Mouse (Mus musculus) limb, embryonic 14.5 days (tissue): Measurements from ENCODE around the gene Wdr72. TPM values are rescaled to one million over a fixed set of nuclear protein-coding genes. Genes with fewer than 3 reads are reported as not detected.

Experiments used
- ATAC-seq: fragments of 200-750 bp; cut with Nextera tagmentation; 2 replicates; pipeline ENCODE4 v1.8.0; 2017; ENCODE audit warnings: low read depth, moderate number of reproducible peaks, moderate TSS enrichment; ENCODE audit not compliant: low FRiP score
- DNase-seq: peaks from one replicate; pipeline ENCODE4 v3.0.0-alpha.2; 2015; ENCODE audit warnings: low spot score
- H3K27ac ChIP-seq: fragments of 300-500 bp; sonication (generic); replicated peaks from 2 replicates; pipeline ENCODE4 v1.5.1; 2014; ENCODE audit warnings: low read depth, mild to moderate bottlenecking, low read length, moderate library complexity, mixed read lengths
- H3K27me3 ChIP-seq: fragments of 300-500 bp; sonication (generic); 2 replicates; pipeline ENCODE4 v1.6.1; 2014; ENCODE audit warnings: low read length, mixed read lengths; ENCODE audit not compliant: control insufficient read depth, insufficient read depth
- H3K36me3 ChIP-seq: fragments of 300-500 bp; sonication (generic); 2 replicates; pipeline ENCODE4 v1.6.1; 2014; ENCODE audit warnings: mild to moderate bottlenecking, low read length, moderate library complexity, mixed read lengths; ENCODE audit not compliant: control insufficient read depth, insufficient read depth
- H3K4me1 ChIP-seq: fragments of 300-500 bp; sonication (generic); 2 replicates; pipeline ENCODE4 v1.6.1; 2014; ENCODE audit warnings: antibody characterized with exemption, low read length, mixed read lengths; ENCODE audit not compliant: control insufficient read depth, insufficient read depth
- H3K4me2 ChIP-seq: fragments of 300-500 bp; sonication (generic); replicated peaks from 2 replicates; pipeline ENCODE4 v1.6.1; 2014; ENCODE audit warnings: low read depth, mild to moderate bottlenecking, low read length, moderate library complexity; ENCODE audit not compliant: severe bottlenecking
- H3K4me3 ChIP-seq: fragments of 300-500 bp; sonication (generic); replicated peaks from 2 replicates; pipeline ENCODE4 v1.5.1; 2014; ENCODE audit warnings: low read length
- H3K9ac ChIP-seq: fragments of 300-500 bp; sonication (generic); 2 replicates; pipeline ENCODE4 v1.6.1; 2014; ENCODE audit warnings: mild to moderate bottlenecking, low read depth, low read length, moderate library complexity; ENCODE audit not compliant: severe bottlenecking
- H3K9me3 ChIP-seq: fragments of 300-500 bp; sonication (generic); 2 replicates; pipeline ENCODE4 v1.6.1; 2016; ENCODE audit warnings: low read length; ENCODE audit not compliant: control insufficient read depth
- POLR2A ChIP-seq: fragments of 200-500 bp; IDR thresholded peaks from 2 replicates; pipeline ENCODE4 v1.8.0; 2012; ENCODE audit warnings: inconsistent platforms, mild to moderate bottlenecking, moderate library complexity, borderline replicate concordance; ENCODE audit not compliant: insufficient read depth, insufficient read length; ENCODE audit errors: extremely low read depth
- WGBS: fragments of 180-500 bp; shearing (Covaris S2); extraction: QIAGEN DNeasy Blood & Tissue Kit; methylation state at CpG from one replicate; pipeline ENCODE4 v1.1.7; 2014; 5-methylcytosine and 5-hydroxymethylcytosine counted together
- polyA plus RNA-seq, 2 experiments: library from polyadenylated mRNA; depleted of rRNA in 1 of 2; stranded (reverse) in 1 of 2; unstranded in 1 of 2; fragments of >200 nt; fragmentation: Nextera tagmentation in 1 of 2; extraction: Ambion mirVana in 1 of 2; gene quantifications; 2 replicates each; pipeline versions ENCODE4 v1.2.1 to v1.2.3; 2012 to 2014

Gene Wdr72
- polyA plus RNA-seq, 2 experiments = 0.14 to 0.25 TPM

DNA sequence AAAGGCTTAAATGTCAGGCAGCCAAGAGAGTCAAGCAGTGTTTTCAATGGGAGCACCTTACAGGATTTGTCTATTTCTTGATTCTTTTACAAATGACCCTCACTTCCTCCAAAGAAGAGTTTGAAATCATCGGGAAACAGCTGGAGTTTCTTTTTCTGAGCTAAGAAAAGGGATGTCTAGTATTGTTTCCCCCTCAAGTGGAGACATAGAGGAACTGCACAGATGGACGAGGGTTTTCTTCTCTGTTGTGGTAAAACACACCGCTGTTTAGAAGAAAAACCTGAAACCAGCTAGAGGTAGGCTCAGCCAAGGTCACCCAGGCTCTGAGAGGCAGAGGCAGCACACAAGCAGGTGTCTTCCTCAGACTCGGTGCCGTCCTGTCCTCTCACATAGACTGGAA lies 29.9 kb upstream of the Wdr72 start:
- no peaks in the 10 kb centered on the region for H3K36me3 ChIP-seq
- H3K4me3 ChIP-seq = no peak overlapping the region
- DNase-seq = peak; percentile 58
- TF ChIP-seq POLR2A = no peak
- H3K4me1 ChIP-seq = no peaks in the 10 kb centered on the region
- no peak overlapping the region for H3K9ac ChIP-seq
- no peak for ATAC-seq
- WGBS = 39% methylated on average over 5 of the region's 5 CpGs
- H3K27ac ChIP-seq = no peak overlapping the region
- H3K9me3 ChIP-seq = no peaks in the 10 kb centered on the region
- no peak overlapping the region for H3K4me2 ChIP-seq
- no peaks in the 10 kb centered on the region for H3K27me3 ChIP-seq

DNA sequence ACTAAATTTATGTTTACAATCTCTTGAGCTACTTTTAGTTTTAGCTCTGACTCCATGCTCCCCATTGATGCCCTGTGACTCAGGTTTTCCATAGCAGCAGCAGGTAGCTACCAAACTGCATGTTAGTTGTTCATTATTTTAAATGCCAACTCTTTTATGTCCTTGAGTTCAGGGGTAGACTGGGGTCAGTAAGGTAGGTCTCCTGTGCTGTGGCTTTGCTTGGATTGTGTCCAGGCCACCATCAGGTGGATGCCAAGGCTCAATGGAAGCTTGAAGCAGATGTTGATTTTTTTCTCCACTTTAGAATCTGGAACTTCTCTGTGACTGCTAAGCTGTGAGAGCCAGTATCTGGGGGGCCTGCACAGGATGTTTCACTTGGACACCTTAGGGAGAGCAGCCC lies 8.6 kb upstream of the Wdr72 start:
- Histone ChIP-seq H3K27ac (no peak overlapping the region), H3K9ac (no peak overlapping the region), H3K4me3 (no peak overlapping the region), H3K27me3 (no peaks in the 10 kb centered on the region), H3K9me3 (no peaks in the 10 kb centered on the region), H3K4me1 (no peaks in the 10 kb centered on the region), H3K4me2 (no peak overlapping the region), H3K36me3 (no peaks in the 10 kb centered on the region)
- DNase-seq (no peak), ATAC-seq (no peak)
- no peak for TF ChIP-seq POLR2A

DNA sequence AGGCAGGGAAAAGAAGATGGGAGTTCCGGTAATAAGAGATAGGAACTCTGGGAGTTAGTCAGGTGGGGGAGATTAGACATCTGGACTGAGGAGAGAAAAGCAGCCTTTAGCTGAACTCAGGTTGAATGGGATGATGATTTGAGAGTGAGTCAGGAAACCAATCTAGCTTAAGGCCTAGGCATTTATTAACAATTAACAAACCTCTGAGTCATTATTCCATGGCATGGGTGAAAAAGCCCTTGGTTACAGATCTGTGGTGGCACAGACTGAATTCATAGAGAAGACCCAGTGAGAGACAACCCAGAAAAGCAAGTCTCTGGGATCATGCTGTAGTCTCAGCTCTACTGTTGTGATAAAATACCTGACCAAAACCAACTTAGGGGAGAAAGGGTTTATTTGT lies 7.5 kb upstream of the Wdr72 start:
- whole genome bisulfite sequencing = 88% methylated on average over 1 of the region's 1 CpGs
- ATAC-seq = no peak
- Histone ChIP-seq H3K4me2 (no peak overlapping the region), H3K4me1 (no peaks in the 10 kb centered on the region), H3K36me3 (no peaks in the 10 kb centered on the region), H3K27ac (no peak overlapping the region), H3K9ac (no peak overlapping the region), H3K9me3 (no peaks in the 10 kb centered on the region), H3K27me3 (no peaks in the 10 kb centered on the region), H3K4me3 (no peak overlapping the region)
- DNase-seq = no peak
- TF ChIP-seq POLR2A = no peak

DNA sequence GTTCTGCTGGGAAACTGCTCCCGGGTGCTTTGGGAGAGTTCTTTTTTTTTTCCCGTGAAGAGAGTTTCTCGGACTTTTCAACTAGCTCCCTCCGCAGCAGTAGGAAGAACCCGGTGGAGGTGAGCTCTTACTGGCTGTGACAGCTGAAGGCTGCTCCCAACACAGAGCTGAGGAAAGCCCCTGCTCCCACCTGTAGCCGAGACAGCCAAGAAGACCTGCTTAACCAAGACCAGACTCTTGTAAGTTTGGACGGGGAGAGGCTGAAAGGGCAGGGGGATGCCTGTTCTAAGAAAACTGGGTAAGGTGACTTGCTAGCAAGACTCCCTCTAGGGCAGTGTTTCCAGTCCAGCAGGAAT lies 283 bp downstream of the Wdr72 start:
- Histone ChIP-seq H3K27ac (no peak overlapping the region), H3K27me3 (no peaks in the 10 kb centered on the region), H3K4me3 (peak overlapping the region; percentile 35), H3K4me2 (peak overlapping the region; percentile 67), H3K4me1 (0 out of 2 replicates have a peak, but pooled peaks cover 2% of the 10 kb centered on the region), H3K36me3 (no peaks in the 10 kb centered on the region), H3K9ac (peak overlapping the region; percentile 46; the same call in 1 of the 2 replicates), H3K9me3 (no peaks in the 10 kb centered on the region)
- no peak for DNase-seq
- no peak for TF ChIP-seq POLR2A
- no peak for ATAC-seq
- WGBS = 1% methylated on average over 7 of the region's 7 CpGs

DNA sequence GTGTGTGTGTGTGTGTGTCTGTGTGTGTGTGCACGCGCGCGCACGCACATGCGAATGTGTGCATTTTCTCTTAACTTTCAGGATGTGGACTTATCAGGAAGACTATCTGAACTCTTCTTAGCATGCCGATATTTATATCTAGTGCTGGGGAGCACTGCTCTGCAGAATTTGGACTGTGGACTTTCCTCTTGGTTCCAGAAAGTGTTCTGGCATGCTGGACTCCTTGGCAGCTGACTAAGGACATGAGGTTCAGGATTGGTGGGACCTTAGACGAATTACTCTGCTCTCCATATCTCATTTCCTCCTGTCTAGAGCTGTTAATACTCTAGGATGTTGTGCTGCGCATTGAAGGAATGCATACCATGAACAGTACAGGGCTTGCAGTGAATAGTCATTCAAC lies 2.4 kb downstream of the Wdr72 start:
- Histone ChIP-seq H3K9me3 (no peaks in the 10 kb centered on the region), H3K4me2 (no peak overlapping the region), H3K9ac (no peak overlapping the region), H3K27me3 (no peaks in the 10 kb centered on the region), H3K36me3 (no peaks in the 10 kb centered on the region), H3K27ac (no peak overlapping the region), H3K4me1 (0 out of 2 replicates have a peak, but pooled peaks cover 2% of the 10 kb centered on the region), H3K4me3 (no peak overlapping the region)
- no peak for ATAC-seq
- no peak for TF ChIP-seq POLR2A
- DNase-seq = no peak
- WGBS = 90% methylated on average over 9 of the region's 9 CpGs

DNA sequence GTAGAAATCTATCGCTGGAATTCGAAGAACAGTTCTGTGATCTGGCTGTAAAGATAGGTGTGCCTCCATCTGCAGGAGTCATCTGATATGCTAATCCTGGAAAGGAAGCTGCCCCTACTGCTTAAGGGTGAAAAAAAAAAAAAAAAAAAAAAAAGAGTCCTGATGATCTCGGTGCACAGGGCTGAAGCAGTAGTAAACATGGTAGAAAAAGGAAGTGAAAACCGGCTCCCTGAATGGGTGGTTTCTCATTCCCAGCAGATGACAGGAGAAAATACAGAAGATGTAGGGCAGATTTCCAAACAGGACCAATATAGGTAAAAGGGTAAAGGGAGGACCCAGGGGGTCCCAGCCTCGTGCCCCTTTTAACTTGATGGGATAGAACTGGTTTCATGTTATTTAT lies 16.1 kb downstream of the Wdr72 start:
- ATAC-seq (no peak), DNase-seq (no peak)
- H3K36me3 ChIP-seq = no peaks in the 10 kb centered on the region
- no peak overlapping the region for H3K4me2 ChIP-seq
- no peaks in the 10 kb centered on the region for H3K27me3 ChIP-seq
- no peak overlapping the region for H3K4me3 ChIP-seq
- TF ChIP-seq POLR2A = no peak
- 60% methylated on average over 5 of the region's 5 CpGs for WGBS
- H3K9ac ChIP-seq = no peak overlapping the region
- no peak overlapping the region for H3K27ac ChIP-seq
- H3K4me1 ChIP-seq = no peaks in the 10 kb centered on the region
- H3K9me3 ChIP-seq = no peaks in the 10 kb centered on the region
